Mouse (Mus musculus): Measurements from ENCODE around the gene Olfr474.
"Not testable (repeated sequence)": the region's sequence is repeated elsewhere in the genome, so short reads cannot be mapped to it uniquely, and the experiment has no call there.

DNA sequence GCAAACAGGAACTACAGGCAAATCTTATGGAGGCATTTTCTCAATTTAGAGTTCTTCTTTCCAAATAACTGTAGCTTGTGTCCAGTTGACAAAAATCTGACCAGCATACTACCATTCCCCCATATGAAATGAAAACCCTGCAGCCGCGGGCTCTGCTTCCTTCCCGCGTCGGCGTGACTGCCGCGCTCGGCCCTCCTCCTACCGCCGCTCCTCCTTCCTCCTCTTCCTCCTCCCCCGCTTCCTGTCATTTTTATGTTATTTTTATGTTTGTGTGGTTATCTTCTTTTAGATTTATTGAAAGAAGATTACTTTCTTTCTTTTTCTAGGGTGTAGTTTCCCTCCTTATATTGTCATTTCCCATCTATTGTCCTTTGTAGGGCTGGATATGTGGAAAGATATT lies 1.9 kb upstream of the Olfr474 start:
- TF ChIP-seq CTCF, POLR2A (IDR thresholded peaks at IDR 0.05; ENCODE audit: extremely low read depth, insufficient read depth, low read length): not testable (repeated sequence)

Data from cortical plate, adult 2 months (tissue).